Mouse (Mus musculus) CH12.LX (cell line): Measurements from ENCODE around the gene Iqgap1. TPM values are rescaled to one million over a fixed set of nuclear protein-coding genes. Genes with fewer than 3 reads are reported as not detected.
A peak's percentile ranks its signal among the peaks of the same experiment; 100 is the strongest.

Source experiments
- DNase-seq: peaks from one replicate; pipeline ENCODE4 v3.0.0-alpha.2; 2013; ENCODE audit errors: extremely low read depth
- H3K27ac ChIP-seq: 2 replicates; pipeline ENCODE4 v1.5.1; 2012; ENCODE audit warnings: low read depth, mild to moderate bottlenecking, control low read depth, moderate library complexity; ENCODE audit not compliant: insufficient read depth
- H3K27me3 ChIP-seq: replicated peaks from 2 replicates; pipeline ENCODE3; 2012; ENCODE audit warnings: inconsistent platforms
- H3K36me3 ChIP-seq, 2 experiments: replicated peaks in 1 of 2; 2 replicates each; pipeline versions ENCODE3 to v1.6.1; 2012; ENCODE audit warnings: inconsistent platforms in 1 of 2, low read length in 1 of 2, mild to moderate bottlenecking in 1 of 2, mixed read lengths in 1 of 2, moderate library complexity in 1 of 2; ENCODE audit not compliant: control insufficient read depth in 1 of 2, insufficient read depth in 1 of 2
- H3K4me1 ChIP-seq, 2 experiments: 2 replicates each; pipeline ENCODE4 v1.6.1; 2012; ENCODE audit warnings: inconsistent platforms in 1 of 2, moderate library complexity in 1 of 2; ENCODE audit not compliant: insufficient read depth in 2 of 2, control insufficient read depth in 1 of 2
- H3K4me2 ChIP-seq: 2 replicates; pipeline ENCODE4 v1.6.1; 2012; ENCODE audit warnings: low read depth, mild to moderate bottlenecking, control low read depth; ENCODE audit not compliant: poor library complexity, insufficient read depth, severe bottlenecking
- H3K4me3 ChIP-seq, 3 experiments: fragments of 150-350 bp in 1 of 3; sonication (generic) in 1 of 3; replicated peaks in 1 of 3; 2 replicates each; pipeline versions ENCODE3 to v1.5.1; 2011 to 2012; ENCODE audit warnings: low read depth in 2 of 3, low read length in 2 of 3, mild to moderate bottlenecking in 2 of 3, moderate library complexity in 2 of 3, control low read depth in 1 of 3, improper control_type of control experiment in 1 of 3, inconsistent platforms in 1 of 3, mixed read lengths in 1 of 3; ENCODE audit not compliant: poor library complexity in 1 of 3
- H3K79me2 ChIP-seq: replicated peaks from 2 replicates; pipeline ENCODE4 v1.6.1; 2012; ENCODE audit warnings: mild to moderate bottlenecking, moderate library complexity; ENCODE audit not compliant: control insufficient read depth, poor library complexity, insufficient read depth, severe bottlenecking; ENCODE audit errors: extremely low read depth
- H3K9ac ChIP-seq: 2 replicates; pipeline ENCODE4 v1.6.1; 2012; ENCODE audit warnings: low read depth, mild to moderate bottlenecking, control low read depth, moderate library complexity; ENCODE audit not compliant: insufficient read depth
- H3K9me3 ChIP-seq: replicated peaks from 2 replicates; pipeline ENCODE3; 2012; ENCODE audit warnings: low read length, inconsistent platforms, mixed read lengths
- BHLHE40 ChIP-seq: IDR thresholded peaks from 2 replicates; pipeline ENCODE4 v1.6.1; 2011; ENCODE audit warnings: mild to moderate bottlenecking, low read depth, low read length, improper control_type of control experiment
- CHD1 ChIP-seq: IDR thresholded peaks from 2 replicates; pipeline ENCODE4 v1.6.1; 2012; ENCODE audit warnings: low read depth, low read length, improper control_type of control experiment, inconsistent platforms
- CTCF ChIP-seq, 2 experiments: IDR thresholded peaks in 1 of 2; conservative IDR thresholded peaks in 1 of 2; 2 replicates each; pipeline ENCODE4 v1.5.1; 2011 to 2012; ENCODE audit warnings: low read depth in 2 of 2, low read length in 2 of 2, improper control_type of control experiment in 1 of 2, inconsistent platforms in 1 of 2, mild to moderate bottlenecking in 1 of 2, moderate library complexity in 1 of 2
- E2F4 ChIP-seq: IDR thresholded peaks from 2 replicates; pipeline ENCODE4 v1.6.1; 2011; ENCODE audit warnings: low read depth, low read length, improper control_type of control experiment; ENCODE audit not compliant: insufficient replicate concordance
- EP300 ChIP-seq: IDR thresholded peaks from 2 replicates; pipeline ENCODE4 v1.6.1; 2011; ENCODE audit warnings: low read length, improper control_type of control experiment
- HCFC1 ChIP-seq: IDR thresholded peaks from 2 replicates; pipeline ENCODE4 v1.6.1; 2012; ENCODE audit warnings: low read depth, mild to moderate bottlenecking, inconsistent platforms, low read length, improper control_type of control experiment
- JUND ChIP-seq: conservative IDR thresholded peaks from 2 replicates; pipeline ENCODE4 v1.6.1; 2011; ENCODE audit warnings: low read depth, low read length, improper control_type of control experiment
- MAFK ChIP-seq: IDR thresholded peaks from 2 replicates; pipeline ENCODE4 v1.6.1; 2011; ENCODE audit warnings: low read length, improper control_type of control experiment; ENCODE audit not compliant: insufficient replicate concordance
- MAX ChIP-seq: IDR thresholded peaks from 2 replicates; pipeline ENCODE4 v1.6.1; 2011; ENCODE audit warnings: low read length, improper control_type of control experiment
- MEF2A ChIP-seq: IDR thresholded peaks from 2 replicates; pipeline ENCODE4 v1.6.1; 2014; ENCODE audit warnings: low read depth, mild to moderate bottlenecking, inconsistent platforms, low read length, improper control_type of control experiment, borderline replicate concordance
- MYC ChIP-seq: IDR thresholded peaks from 2 replicates; pipeline ENCODE4 v1.6.1; 2011; ENCODE audit warnings: low read depth, mild to moderate bottlenecking, improper control_type of control experiment, low read length
- POLR2A ChIP-seq: IDR thresholded peaks from 2 replicates; pipeline ENCODE4 v1.6.1; 2011; ENCODE audit warnings: low read depth, mild to moderate bottlenecking, improper control_type of control experiment, low read length
- POLR2AphosphoS2 ChIP-seq: IDR thresholded peaks from 2 replicates; pipeline ENCODE4 v1.6.1; 2011; ENCODE audit warnings: low read depth, low read length, improper control_type of control experiment
- RAD21 ChIP-seq: IDR thresholded peaks from 2 replicates; pipeline ENCODE4 v1.6.1; 2011; ENCODE audit warnings: low read depth, mild to moderate bottlenecking, low read length, improper control_type of control experiment, moderate library complexity
- RCOR1 ChIP-seq: conservative IDR thresholded peaks from 2 replicates; pipeline ENCODE4 v1.6.1; 2012; ENCODE audit warnings: low read depth, mild to moderate bottlenecking, inconsistent platforms, low read length, improper control_type of control experiment
- USF1 ChIP-seq: IDR thresholded peaks from 2 replicates; pipeline ENCODE4 v1.6.1; 2014; ENCODE audit warnings: low read depth, mild to moderate bottlenecking, inconsistent platforms, low read length, improper control_type of control experiment
- dilution Hi-C: fragments of 300-500 bp; cut with MboI; formaldehyde crosslinking; loops from 2 replicates; pipeline ENCODE4 v1.14.3; 2020; ENCODE audit warnings: low sequenced_read_pairs; ENCODE audit not compliant: extremely low pct_unique_long_range_greater_than_20kb, extremely low pct_ligation_motif_present
- in situ Hi-C: fragments of 300-500 bp; cut with MboI; formaldehyde crosslinking; loops from 3 replicates; pipeline ENCODE4 v1.14.3; 2019; ENCODE audit warnings: low sequenced_read_pairs, low pct_ligation_motif_present, low pct_unique_long_range_greater_than_20kb, mixed read lengths
- polyA plus RNA-seq: library from polyadenylated mRNA; unstranded; fragments of >175 nt; gene quantifications from 2 replicates; pipeline ENCODE4 v1.2.1, GENCODE M21; 2012; ENCODE audit warnings: low read depth; ENCODE audit not compliant: insufficient read length
- total RNA-seq, 2 experiments: library from RNA; depleted of rRNA; stranded (reverse); fragments of 300-350 nt in 1 of 2; fragments of >200 nt in 1 of 2; gene quantifications; 2 replicates each; pipeline ENCODE4 v1.2.3; 2012 to 2014

The Iqgap1 gene
- total and polyA plus RNA-seq, 3 experiments: 49.6 to 126 (median 77.0) TPM

DNA sequence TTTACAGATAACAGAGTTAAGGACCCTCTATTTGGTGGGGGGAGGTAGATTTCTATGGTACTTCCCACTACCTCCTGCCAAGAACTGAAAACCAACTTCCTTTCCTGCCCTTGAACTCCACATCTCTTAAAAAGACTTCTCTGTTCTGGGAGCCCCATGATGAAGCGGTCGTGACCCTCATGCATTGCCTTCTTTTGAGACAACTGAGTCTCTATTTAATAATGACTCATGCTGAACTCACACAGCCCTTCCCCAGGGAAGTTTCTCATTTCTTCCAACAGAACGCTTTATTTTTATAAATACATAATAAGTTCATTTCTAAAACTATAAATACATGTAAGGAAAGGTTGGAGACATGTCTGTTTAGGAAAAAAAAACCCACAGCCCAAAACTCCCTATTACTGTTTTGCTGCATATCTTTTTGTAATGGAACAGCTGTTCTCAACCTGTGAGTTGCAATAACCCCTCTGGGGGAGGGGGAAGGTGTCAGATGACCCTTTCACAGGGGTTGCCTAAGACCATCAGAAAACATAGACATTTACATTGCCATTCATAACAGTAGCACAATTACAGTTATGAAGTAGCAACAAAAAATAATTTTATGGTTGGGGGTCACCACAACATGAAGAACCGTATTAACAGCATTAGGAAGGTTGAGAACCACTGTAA, 10.3 kb upstream of the Iqgap1 start:
- Histone ChIP-seq H3K9me3 (no peaks in the 10 kb centered on the region), H3K4me1 (peaks cover 15 to 75% of the 10 kb centered on the region in 2 experiments), H3K27ac (no peak overlapping the region)
- dilution Hi-C loops: no loop called here
- DNase-seq: no peak
- TF ChIP-seq RAD21 (no peak), JUND (no peak), MAX (no peak), MEF2A (peak; percentile 30; the same call in 1 of the 2 replicates), E2F4 (no peak), CHD1 (no peak), CTCF (conservative IDR thresholded peaks at IDR 0.05 in 1 of 2, IDR thresholded peaks at IDR 0.05 in 1 of 2; ENCODE audit: low read depth in 2 of 2, low read length in 2 of 2) (no peak), BHLHE40 (0 out of 2 replicates have a peak, but pooled peaks have one; percentile 9), USF1 (no peak), MYC (no peak), MAFK (no peak), EP300 (peak; percentile 12; the same call in 1 of the 2 replicates), POLR2AphosphoS2 (no peak), RCOR1 (no peak), POLR2A (no peak), HCFC1 (no peak)
- TF ChIP-seq, all 38 proteins: peak for 3
- Histone ChIP-seq H3K79me2 (no peaks in the 10 kb centered on the region), H3K36me3 (no peaks in the 10 kb centered on the region), H3K9ac (no peak overlapping the region), H3K4me2 (no peak overlapping the region), H3K4me3 (no peak overlapping the region), H3K27me3 (no peaks in the 10 kb centered on the region)
- in situ Hi-C loops: loop anchor here (25.0 kb wide), 1 partner anchor 449 kb away; the partner anchor contains the start of gene Fes

DNA sequence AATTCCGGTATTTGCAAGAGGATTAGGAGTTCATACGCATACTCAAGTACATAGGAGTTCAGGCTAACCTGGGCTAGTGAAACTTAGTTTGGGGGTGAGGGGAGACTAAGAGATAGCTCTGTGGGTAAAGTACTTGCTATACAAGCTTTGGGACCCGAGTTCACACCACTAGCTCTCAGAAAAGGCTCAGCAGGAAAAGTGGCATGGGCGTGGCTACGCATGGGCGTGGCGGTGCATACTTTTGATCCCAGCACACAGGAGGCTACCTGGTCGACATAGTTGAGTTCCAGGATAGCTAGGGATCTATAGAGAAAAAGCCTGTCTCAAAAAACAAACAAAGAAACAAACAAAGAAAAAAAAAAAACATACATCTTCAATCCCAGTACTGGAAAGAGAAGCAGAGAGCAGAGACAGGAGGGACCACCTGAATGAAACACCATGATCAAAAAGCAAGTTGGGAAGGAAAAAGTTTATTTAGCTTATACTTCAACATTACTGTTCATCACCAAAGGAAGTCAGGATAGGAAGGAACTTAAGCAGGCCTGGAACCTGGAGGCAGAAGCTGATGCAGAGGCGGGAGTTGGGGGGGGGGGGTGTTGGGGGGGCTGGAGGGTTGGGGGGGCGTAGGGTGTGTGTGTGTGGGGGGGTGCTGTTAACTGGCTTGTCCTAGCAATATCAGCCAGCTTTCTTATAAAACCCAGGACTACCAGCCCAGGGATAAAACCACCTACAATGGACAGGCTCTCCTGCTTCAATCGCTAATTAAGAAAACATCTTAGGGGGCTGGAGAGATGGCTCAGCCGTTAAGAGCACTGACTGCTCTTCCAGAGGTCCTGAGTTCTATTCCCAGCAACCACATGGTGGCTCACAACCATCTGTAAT, 8.1 kb upstream of the Iqgap1 start:
- no peak overlapping the region for H3K9ac ChIP-seq
- peaks cover 17 to 70% of the 10 kb centered on the region in 2 experiments for H3K4me1 ChIP-seq
- no peak for TF ChIP-seq USF1
- dilution Hi-C loops (no loop called here), in situ Hi-C loops (loop anchor here (25.0 kb wide), 1 partner anchor 447 kb away; the partner anchor contains the start of gene Fes)
- H3K4me2 ChIP-seq: no peak overlapping the region
- H3K27ac ChIP-seq: no peak overlapping the region
- H3K36me3 ChIP-seq: no peaks in the 10 kb centered on the region
- no peaks in the 10 kb centered on the region for H3K9me3 ChIP-seq
- no peak for DNase-seq
- H3K79me2 ChIP-seq: no peaks in the 10 kb centered on the region
- no peak overlapping the region for H3K4me3 ChIP-seq
- no peaks in the 10 kb centered on the region for H3K27me3 ChIP-seq
